Mouse (Mus musculus) ES-E14 (cell line): Measurements from ENCODE around the gene Rtn4ip1. TPM values are rescaled to one million over a fixed set of nuclear protein-coding genes. Genes with fewer than 3 reads are reported as not detected.

ENCODE experiments used
- DNase-seq: peaks from one replicate; pipeline ENCODE4 v3.0.0-alpha.2; 2013; ENCODE audit warnings: low read depth, low spot score
- H3K27ac ChIP-seq: 2 replicates; pipeline ENCODE4 v1.5.1; 2012; ENCODE audit warnings: low read depth, mild to moderate bottlenecking, low read length, moderate library complexity, mixed read lengths; ENCODE audit not compliant: poor library complexity, insufficient read depth, severe bottlenecking
- H3K36me3 ChIP-seq: 2 replicates; pipeline ENCODE4 v1.6.1; 2012; ENCODE audit warnings: mild to moderate bottlenecking, low read length, moderate library complexity, mixed read lengths; ENCODE audit not compliant: control insufficient read depth, poor library complexity, insufficient read depth, severe bottlenecking
- H3K4me1 ChIP-seq, 2 experiments: fragments of 150-350 bp in 1 of 2; sonication (generic) in 1 of 2; 2 replicates each; pipeline ENCODE4 v1.6.1; 2012; ENCODE audit warnings: low read length in 2 of 2, mild to moderate bottlenecking in 1 of 2, mixed read lengths in 1 of 2; ENCODE audit not compliant: control insufficient read depth in 2 of 2, insufficient read depth in 2 of 2, poor library complexity in 1 of 2
- H3K4me3 ChIP-seq, 2 experiments: fragments of 150-350 bp in 1 of 2; sonication (generic) in 1 of 2; 2 replicates each; pipeline ENCODE4 v1.5.1; 2012; ENCODE audit warnings: low read length in 2 of 2, low read depth in 1 of 2, mild to moderate bottlenecking in 1 of 2, mixed read lengths in 1 of 2; ENCODE audit not compliant: insufficient read depth in 1 of 2, poor library complexity in 1 of 2, severe bottlenecking in 1 of 2
- H3K9ac ChIP-seq: 2 replicates; pipeline ENCODE4 v1.6.1; 2012; ENCODE audit warnings: low read depth, mild to moderate bottlenecking, low read length, mixed read lengths; ENCODE audit not compliant: poor library complexity, insufficient read depth, severe bottlenecking
- H3K9me3 ChIP-seq: fragments of 150-350 bp; sonication (generic); 2 replicates; pipeline ENCODE4 v1.6.1; 2012; ENCODE audit warnings: low read depth, mild to moderate bottlenecking, low read length; ENCODE audit not compliant: control insufficient read depth, insufficient read depth
- CHD2 ChIP-seq: IDR thresholded peaks from 2 replicates; pipeline ENCODE4 v1.6.1; 2014; ENCODE audit warnings: mild to moderate bottlenecking, low read depth, low read length, inconsistent platforms
- HCFC1 ChIP-seq: IDR thresholded peaks from 2 replicates; pipeline ENCODE4 v1.6.1; 2012; ENCODE audit warnings: low read length, inconsistent platforms, borderline replicate concordance; ENCODE audit not compliant: insufficient read depth
- MAFK ChIP-seq: IDR thresholded peaks from 2 replicates; pipeline ENCODE4 v1.6.1; 2014; ENCODE audit warnings: mild to moderate bottlenecking, low read depth, low read length, inconsistent platforms; ENCODE audit not compliant: insufficient read depth
- ZC3H11A ChIP-seq: IDR thresholded peaks from 2 replicates; pipeline ENCODE4 v1.6.1; 2012; ENCODE audit warnings: low read depth, mild to moderate bottlenecking, inconsistent platforms, low read length, borderline replicate concordance
- ZNF384 ChIP-seq: IDR thresholded peaks from 2 replicates; pipeline ENCODE4 v1.6.1; 2012; ENCODE audit warnings: low read depth, low read length, inconsistent platforms
- in situ Hi-C, 2 experiments: fragments of 600-800 bp; cut with MboI; formaldehyde crosslinking; loops; one replicate each; pipeline ENCODE4 v1.15.1; 2025; ENCODE audit warnings: low sequenced_read_pairs in 2 of 2, inconsistent platforms in 1 of 2; ENCODE audit not compliant: unreplicated experiment in 2 of 2
- total RNA-seq: library from RNA; depleted of rRNA; stranded (reverse); fragments of 300-350 nt; gene quantifications from 2 replicates; pipeline ENCODE4 v1.2.3, GENCODE M21; 2012

Gene Rtn4ip1
- total RNA-seq, 1 experiment: 8.5 TPM

GRCm38 (mm10) chr10:43927736-43928135, 26.1 kb downstream of the Rtn4ip1 start:
- in situ Hi-C loops: loop anchor here in 1 of 2 experiments (10.0 kb wide), 1 partner anchor 353 kb away; the partner anchor contains the start of gene Cd24a
- TF ChIP-seq HCFC1 (no peak), CHD2 (no peak), ZNF384 (no peak), MAFK (no peak)
- Histone ChIP-seq H3K9me3 (no peaks in the 10 kb centered on the region), H3K4me1 (0 out of 4 replicates have a peak, but pooled peaks cover 0 to 4% of the 10 kb centered on the region in 2 experiments), H3K9ac (no peak overlapping the region), H3K36me3 (peaks cover 3% of the 10 kb centered on the region; the same call in 1 of the 2 replicates), H3K27ac (no peak overlapping the region), H3K4me3 (no peak overlapping the region)
- DNase-seq: no peak

DNA sequence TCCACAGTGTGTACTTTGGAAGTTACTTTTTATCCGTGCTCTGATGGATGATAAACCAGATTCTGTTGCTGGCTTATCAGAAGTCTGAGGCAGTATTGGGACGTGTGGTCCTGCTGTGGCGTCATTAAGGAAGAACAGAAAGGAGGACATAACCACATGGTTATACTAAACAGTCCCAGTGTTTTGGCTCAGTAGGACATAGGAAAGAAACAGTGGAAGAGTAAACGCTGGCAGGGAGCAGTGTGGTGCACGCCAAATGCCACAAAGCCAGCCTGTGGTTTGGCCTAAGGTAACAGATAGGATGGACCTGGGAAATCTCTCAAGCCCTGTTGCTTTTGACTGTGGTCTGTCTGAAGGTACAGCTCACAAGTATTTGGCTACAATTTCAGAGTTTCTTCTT, 27.0 kb downstream of the Rtn4ip1 start:
- H3K9ac ChIP-seq: no peak overlapping the region
- H3K36me3 ChIP-seq: peaks cover 6% of the 10 kb centered on the region; the same call in 1 of the 2 replicates
- H3K27ac ChIP-seq: no peak overlapping the region
- DNase-seq: no peak
- H3K9me3 ChIP-seq: no peaks in the 10 kb centered on the region
- TF ChIP-seq HCFC1 (no peak), ZC3H11A (no peak), MAFK (no peak), ZNF384 (no peak), CHD2 (no peak)
- no peak overlapping the region for H3K4me3 ChIP-seq
- H3K4me1 ChIP-seq: 0 out of 4 replicates have a peak, but pooled peaks cover 0 to 4% of the 10 kb centered on the region in 2 experiments
- in situ Hi-C loops: loop anchor here in 1 of 2 experiments (10.0 kb wide), 1 partner anchor 354 kb away; the partner anchor contains the start of gene Cd24a

DNA sequence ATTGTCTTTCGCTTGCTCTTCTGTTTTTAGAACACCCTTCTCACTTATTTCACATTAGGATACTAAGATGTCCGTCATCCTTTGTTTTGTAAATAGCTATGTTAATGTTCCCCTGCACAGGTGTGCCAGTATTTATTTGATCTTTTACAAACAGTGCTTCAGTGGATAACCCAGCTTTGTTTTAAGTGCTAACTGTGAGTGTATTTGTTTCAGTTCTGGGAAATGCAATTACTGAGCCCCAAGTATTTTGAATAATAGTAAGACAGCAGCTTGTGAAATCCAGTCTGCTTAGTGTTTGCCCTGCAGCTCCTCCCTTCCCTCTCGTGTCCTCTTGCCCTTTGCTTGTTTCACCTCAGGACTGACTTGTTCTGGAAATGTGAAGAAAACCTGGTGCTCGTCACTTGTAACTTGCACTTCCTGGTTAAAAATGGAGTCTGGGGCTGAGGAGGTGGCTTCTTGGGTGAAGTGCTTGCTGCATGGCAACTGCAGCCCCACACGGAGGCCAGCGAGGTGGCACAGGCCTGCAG, 37.6 kb downstream of the Rtn4ip1 start:
- Histone ChIP-seq H3K4me3 (no peak overlapping the region), H3K36me3 (no peaks in the 10 kb centered on the region; the same call in 1 of the 2 replicates), H3K27ac (peak overlapping the region; percentile 76; the same call in 1 of the 2 replicates), H3K9me3 (no peaks in the 10 kb centered on the region), H3K4me1 (peaks cover 10% of the 10 kb centered on the region in 2 experiments), H3K9ac (no peak overlapping the region)
- TF ChIP-seq MAFK (no peak), CHD2 (0 out of 2 replicates have a peak, but pooled peaks have one; percentile 31)
- DNase-seq: peak; percentile 47
- in situ Hi-C loops: no loop called here

DNA sequence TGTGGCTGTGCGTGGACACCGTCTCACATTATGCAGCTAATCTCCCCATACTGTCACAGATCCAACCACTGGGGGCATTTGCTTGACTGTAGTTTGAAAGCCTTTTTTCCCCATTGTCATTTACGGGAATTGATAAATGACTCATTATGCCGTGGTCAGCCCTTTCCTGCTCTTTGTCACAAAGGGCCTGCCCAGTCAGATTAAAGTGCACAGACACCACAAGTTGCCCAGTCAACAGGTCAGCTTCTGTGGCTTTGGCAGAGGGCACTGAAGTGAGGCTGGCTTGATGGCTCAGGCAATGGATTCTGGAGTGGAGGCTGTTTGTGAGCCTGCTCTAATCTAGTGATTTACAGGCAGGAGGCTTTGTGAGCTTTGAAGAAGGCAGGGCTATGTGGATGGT, 42.1 kb downstream of the Rtn4ip1 start:
- H3K9me3 ChIP-seq: no peaks in the 10 kb centered on the region
- peaks cover 5 to 7% of the 10 kb centered on the region in 2 experiments for H3K4me1 ChIP-seq
- H3K9ac ChIP-seq: no peak overlapping the region
- no peak for DNase-seq
- no peak overlapping the region for H3K4me3 ChIP-seq
- H3K27ac ChIP-seq: no peak overlapping the region
- in situ Hi-C loops: no loop called here
- H3K36me3 ChIP-seq: peaks cover 12% of the 10 kb centered on the region; the same call in 1 of the 2 replicates
- no peak for TF ChIP-seq ZC3H11A
- no peak for TF ChIP-seq MAFK
- TF ChIP-seq HCFC1: no peak
- no peak for TF ChIP-seq CHD2
- no peak for TF ChIP-seq ZNF384

DNA sequence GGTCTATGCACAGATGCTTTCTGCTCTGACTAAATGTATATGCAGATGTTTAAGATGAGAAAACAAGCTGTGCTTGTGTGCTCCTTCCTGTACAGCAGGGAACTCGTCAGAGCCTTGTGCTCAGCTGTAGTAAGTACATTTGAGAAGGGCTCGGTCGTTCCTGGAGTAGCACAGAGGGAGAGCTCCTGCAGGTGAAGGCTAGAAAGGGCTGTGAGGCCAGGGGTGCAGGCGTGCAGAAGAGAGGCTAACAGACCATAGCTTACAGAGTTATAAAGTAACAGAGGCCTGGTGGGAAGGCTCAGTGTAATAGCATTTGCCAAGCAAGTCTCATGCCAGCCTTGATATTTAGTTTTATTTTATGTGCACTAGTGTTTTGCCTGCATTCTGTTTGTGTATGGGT, 43.8 kb downstream of the Rtn4ip1 start:
- no peaks in the 10 kb centered on the region for H3K9me3 ChIP-seq
- no peak overlapping the region for H3K9ac ChIP-seq
- TF ChIP-seq MAFK: no peak
- no peak for TF ChIP-seq CHD2
- no peak for TF ChIP-seq HCFC1
- no peak for TF ChIP-seq ZNF384
- no peak for TF ChIP-seq ZC3H11A
- no peak overlapping the region for H3K27ac ChIP-seq
- DNase-seq: no peak
- in situ Hi-C loops: no loop called here
- H3K36me3 ChIP-seq: peaks cover 14% of the 10 kb centered on the region; the same call in 1 of the 2 replicates
- H3K4me3 ChIP-seq: no peak overlapping the region
- H3K4me1 ChIP-seq: no peaks in the 10 kb centered on the region
